Mouse (Mus musculus) thymus, adult 18-20 months (tissue): Measurements from ENCODE around the gene Xpo5.

Experiments
- DNase-seq, 2 experiments: peaks; one replicate each; pipeline ENCODE4 v3.0.0; 2022; ENCODE audit warnings: mixed read lengths in 2 of 2

The Xpo5 gene

DNA sequence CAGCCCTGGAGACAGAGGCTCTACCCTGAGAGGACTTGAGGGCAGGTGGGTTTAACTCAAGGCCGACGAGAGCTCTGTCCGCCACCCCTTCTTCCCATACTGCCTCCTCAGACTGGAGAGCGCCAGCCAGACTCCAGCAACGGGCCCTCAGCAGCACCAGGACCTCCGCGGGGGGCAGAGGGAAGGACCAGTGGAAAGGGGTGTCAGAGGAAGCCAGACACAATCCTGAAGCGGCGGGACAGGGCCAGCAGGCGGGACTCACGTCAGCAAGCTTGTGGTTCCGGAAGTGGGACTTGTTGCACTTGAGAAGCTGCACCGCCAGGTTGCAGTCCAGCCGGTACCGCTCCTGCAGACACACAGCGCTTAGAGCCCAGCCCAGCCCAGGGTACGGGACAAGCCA is 57.1 kb downstream of the Xpo5 start:
- no peak for DNase-seq

DNA sequence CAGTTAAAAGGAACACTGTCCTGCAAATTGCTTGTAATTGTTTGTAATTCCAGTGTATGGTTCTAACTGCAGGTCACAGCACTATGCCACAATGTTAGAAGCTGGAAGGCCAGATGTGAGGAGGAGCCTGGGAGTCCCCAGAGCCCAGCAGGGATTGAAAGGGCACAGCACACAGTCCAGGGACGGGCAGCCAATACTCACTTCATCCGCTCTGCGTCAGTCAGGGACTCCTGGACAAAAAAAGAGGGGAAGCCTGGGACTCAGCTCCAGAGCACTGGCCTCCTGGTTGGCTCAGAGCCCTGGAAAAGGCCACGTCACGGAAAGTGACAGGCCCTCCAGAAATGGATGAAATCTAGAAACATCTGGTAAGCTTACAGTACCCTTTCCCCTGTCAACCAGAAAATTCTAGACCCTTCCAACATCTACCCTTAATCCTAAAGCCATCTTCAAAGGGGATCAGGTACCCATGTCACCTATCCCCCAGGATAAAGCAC is 59.7 kb downstream of the Xpo5 start:
- DNase-seq, result no peak

DNA sequence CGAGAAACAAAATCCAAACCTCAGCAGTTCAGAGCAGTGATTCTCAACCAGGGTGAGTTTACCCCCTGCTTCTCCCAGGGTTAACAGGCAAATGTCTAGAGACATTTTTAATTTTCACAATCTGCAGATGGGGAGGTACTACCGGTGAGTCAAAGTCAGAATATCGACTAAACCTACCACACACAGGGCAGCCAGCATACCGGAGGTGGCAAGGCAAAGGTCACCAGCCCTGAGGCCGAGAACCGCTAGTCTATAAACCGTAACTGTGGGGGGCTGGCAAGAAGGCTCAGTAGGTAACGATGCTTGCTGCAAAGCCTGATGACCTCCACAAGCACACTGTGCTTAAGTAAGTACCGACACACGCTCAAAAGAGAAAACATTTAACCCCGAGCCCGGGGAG is 62.9 kb downstream of the Xpo5 start:
- no peak for DNase-seq

- DNase-seq, result peak; percentile 46 to 47
Measured at GRCm38 (mm10) chr17:46265918-46266618, 63.5 kb downstream of the Xpo5 start.

DNA sequence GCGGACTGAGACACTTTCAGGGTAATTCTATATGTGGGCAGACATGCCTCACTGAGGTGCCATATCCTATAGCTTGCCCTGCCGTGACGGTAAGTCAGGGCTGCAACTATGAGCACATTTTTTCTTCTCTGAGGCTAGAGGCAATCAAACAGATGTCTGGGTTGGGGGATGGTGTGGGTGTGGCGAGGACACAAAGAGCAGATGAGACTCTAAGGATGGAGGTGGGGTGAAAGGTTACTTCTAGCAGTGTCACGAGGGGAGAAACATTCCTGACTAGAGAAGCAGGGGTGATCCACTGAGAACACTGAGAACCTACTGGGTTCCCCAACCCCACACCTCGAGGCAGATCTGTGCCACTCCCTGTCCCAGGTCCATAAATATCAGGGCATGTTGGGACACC is 64.4 kb downstream of the Xpo5 start:
- DNase-seq, result no peak

DNA sequence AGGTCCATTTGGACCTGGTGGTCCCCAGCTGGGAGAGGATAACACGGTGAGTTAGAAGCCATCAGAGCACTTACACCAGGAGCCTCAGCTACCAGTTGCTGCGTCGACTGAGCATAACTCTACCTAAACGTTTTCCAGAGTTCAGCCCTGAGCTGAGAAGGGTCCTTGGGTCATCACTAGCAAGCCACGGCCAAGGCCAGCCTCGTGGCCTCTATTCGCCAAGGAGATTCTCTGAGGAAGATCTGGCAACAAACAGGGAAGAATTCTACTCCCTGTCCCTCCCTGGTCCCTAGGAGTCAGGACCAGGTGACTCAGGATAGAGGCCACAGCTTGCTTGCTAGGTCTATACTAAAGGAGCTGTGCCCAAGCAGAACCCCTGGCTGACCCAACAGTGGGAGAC is 64.9 kb downstream of the Xpo5 start:
- no peak for DNase-seq

DNA sequence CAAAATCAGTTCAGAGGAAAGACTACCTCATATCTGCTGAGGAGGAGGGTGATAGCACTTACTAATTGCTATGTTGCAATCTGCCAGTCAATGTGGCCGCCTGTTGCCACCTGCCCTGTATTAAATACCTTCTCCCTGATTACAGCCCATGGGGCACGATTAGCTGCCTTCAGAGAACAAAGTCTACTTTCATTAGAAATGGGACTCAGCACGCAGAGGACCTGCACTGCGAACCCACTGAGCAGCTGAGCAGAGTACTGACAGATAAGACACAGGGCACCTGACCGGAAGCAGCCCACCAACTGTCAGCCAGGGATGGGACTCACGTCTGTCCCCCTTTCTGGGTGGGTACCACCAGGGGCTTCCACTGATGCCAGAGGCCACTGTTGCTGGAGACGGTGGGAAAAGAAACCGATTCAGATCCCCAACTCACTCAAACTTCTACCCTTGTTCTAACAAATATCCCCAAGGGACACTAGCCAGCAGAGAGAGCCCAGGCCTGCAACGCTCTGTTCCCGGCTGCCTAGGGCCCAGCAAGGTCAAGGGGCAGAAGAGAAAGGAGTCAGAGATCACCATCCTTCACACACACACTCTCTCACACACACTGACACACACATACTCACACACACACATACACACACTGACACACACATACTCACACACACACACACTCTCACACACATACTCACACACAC is 65.6 kb downstream of the Xpo5 start:
- no peak for DNase-seq

- no peak for DNase-seq
Measured at GRCm38 (mm10) chr17:46269771-46270534, 67.4 kb downstream of the Xpo5 start.

GRCm38 (mm10) chr17:46272058-46272457 is 69.5 kb downstream of the Xpo5 start:
- DNase-seq, result no peak

GRCm38 (mm10) chr17:46272675-46273074 is 70.1 kb downstream of the Xpo5 start:
- DNase-seq, result no peak

- no peak for DNase-seq
Measured at GRCm38 (mm10) chr17:46273803-46274236, 71.2 kb downstream of the Xpo5 start.

GRCm38 (mm10) chr17:46274465-46274864 is 71.9 kb downstream of the Xpo5 start:
- no peak for DNase-seq

- no peak for DNase-seq
Measured at GRCm38 (mm10) chr17:46275034-46275433, 72.5 kb downstream of the Xpo5 start.

DNA sequence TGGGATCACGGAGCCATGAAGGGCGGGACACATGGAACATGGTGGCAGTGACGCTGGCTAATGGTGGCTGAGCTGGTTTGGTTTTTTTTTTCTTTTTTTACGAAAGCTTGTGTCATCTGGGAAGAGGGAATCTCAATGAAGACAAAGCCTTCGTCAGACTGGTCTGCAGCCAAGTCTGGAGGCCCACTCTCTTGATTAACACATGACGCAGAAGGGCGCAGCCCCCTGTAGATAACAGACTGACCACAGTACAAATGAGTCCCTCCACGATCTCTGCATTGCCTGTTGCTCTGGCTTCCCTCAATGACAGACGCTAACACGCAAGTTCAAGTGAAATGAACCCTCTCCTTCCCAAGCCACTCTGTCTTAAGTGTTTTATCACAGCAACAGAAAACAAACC is 72.9 kb downstream of the Xpo5 start:
- DNase-seq, result no peak

GRCm38 (mm10) chr17:46277586-46277985 is 75.0 kb downstream of the Xpo5 start:
- no peak for DNase-seq

- no peak for DNase-seq
Measured at GRCm38 (mm10) chr17:46278011-46278765, 75.6 kb downstream of the Xpo5 start.

DNA sequence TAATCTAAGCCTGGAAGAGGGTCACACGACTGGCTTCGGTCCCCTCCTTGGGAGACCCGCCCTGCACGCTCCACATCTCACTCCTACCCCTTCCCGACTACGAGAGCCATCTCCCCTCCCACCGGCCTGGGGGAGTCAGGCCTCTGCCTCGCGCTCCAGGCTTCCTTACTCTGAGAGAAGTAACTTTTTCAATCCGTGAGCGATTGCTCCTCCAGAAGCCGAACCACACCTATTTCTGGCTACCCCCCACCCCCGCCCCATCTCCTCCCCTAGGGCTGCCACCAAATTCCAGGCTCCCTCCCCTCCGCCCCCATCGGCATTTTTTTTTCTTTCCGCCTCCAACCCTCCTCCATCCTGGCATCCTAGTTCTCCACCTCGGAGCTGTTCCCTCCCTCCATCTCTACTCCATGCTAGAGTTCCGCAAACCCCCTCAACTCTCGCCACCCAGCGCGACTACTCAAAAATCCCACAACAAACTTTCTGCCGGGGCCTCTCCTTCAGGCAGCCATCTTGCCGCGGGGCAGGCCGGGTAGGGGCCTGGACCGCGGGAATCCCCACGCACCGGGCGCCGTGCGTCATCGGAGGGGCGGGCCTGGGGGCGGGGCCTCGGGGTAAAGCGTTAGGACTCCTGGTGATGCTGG is 80.0 kb downstream of the Xpo5 start, which contains the start of gene Tjap1:
TSS of gene Tjap1 (minus strand) at position 544 of the 641 bp plus-strand sequence.
- DNase-seq, result peak; percentile 67 to 70

- no peak for DNase-seq
Measured at GRCm38 (mm10) chr17:46283140-46283539, 80.6 kb downstream of the Xpo5 start.

GRCm38 (mm10) chr17:46283911-46284310 is 81.3 kb downstream of the Xpo5 start:
- peak in 1 of 2 experiments; percentile 57 for DNase-seq

DNA sequence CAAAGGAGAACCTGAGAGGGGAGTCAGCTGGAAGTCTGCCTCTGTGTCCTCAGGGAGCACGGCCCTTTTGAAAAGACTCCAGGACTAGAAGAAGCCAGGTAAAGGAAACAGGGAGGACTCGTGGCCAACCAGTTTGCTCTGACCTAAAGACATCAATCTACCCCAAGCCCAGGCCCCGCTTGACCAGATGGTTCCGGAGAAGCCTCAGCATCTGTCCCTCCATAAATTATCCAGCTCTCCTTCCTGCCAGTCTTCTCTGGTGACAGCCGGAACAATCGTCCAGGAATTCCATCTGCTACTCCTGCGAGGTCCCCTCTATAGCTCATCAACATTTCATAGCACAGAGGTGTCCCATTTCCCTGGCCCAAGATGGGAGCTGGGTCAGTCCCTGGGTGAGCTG is 82.1 kb downstream of the Xpo5 start:
- no peak for DNase-seq

DNA sequence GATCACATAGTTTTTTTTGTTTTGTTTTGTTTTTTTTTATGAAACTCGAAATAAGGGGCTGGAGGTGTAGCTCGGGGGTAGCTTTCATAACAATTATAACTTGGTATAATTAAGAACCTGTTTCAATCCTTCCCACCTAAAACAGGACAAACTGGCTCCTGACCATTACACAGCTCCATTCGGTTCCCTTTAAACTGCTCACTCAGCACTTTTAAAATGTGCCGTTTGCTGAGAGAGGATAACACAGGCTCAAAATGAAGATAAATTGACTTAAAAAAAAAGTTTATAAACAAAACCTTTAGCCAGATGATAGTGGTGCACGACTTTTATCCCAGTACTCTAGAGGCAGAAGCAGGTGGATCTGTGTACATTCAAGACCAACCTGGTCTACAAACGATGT is 82.8 kb downstream of the Xpo5 start:
- DNase-seq, result no peak

- DNase-seq, result no peak
Measured at GRCm38 (mm10) chr17:46287678-46288095, 85.1 kb downstream of the Xpo5 start.
